Mouse (Mus musculus) cerebellum, adult (tissue): ENCODE data around the gene Pcbd2.

Source experiments
- ATAC-seq: cut with Nextera tagmentation; 2 replicates; pipeline ENCODE4 v1.9.2; 2017; ENCODE audit warnings: mild to moderate bottlenecking, moderate library complexity, mixed read lengths; ENCODE audit not compliant: insufficient number of reproducible peaks, low FRiP score, low TSS enrichment

The Pcbd2 gene

DNA sequence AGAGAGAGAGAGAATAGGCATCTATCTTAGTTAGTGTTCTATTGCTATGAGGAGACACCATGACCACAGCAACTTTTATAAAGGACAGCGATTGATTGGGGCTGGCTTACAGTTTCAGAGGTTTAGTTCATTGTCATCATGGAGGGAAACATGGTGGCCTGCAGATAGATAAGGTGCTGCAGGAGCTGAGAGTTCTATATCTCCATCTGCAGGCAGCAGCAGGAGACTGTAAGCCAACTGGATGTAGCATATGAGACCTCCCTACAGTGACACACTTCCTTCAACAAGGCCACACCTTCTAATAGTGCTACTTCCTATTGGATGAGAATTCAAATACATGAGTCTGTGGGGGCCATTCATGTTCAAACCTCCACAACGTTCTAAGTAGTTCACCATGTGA lies 5.0 kb downstream of the Pcbd2 start:
- no peak for ATAC-seq

DNA sequence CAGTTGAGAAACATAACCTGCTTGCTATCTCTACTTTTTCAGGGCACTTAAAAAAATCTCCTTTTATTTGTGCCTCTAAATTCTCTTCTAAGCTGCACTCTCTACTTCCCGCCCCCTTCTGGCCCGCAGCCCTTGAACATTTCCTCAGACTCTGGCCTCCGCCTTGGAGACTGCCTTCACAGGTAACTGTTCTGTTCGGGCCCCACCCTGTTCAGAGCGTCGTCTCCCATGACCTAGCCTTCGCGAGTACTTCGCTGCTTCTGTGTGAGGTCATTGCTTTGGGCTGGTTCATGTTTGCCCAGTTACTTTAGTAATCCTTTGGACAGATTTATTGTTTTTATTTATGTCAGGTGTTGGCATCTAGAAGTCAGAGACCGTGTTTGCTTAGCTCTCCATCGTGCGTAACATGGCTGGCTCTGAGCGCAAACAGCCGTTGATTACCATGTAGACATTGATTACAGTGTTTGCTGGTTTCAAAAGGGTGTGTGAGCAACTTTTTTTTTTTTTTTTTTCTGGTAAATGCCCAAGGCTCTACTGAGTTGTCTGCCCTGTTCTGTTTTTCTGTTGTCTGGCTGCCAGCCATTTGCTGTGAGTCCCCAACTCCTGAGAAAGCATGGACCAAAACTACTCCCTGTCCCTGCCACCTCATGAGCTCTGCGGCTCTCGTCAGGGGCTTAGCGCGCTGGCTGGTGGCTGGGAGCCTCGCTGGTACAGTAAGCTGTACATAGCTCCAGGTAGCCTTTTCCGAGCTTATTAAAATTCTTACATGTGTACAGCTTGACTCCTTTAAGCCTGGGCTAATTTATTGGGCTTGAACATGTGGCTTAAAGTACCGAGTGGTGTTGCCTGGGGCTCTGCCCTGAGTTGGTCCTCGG lies 6.7 kb downstream of the Pcbd2 start:
- ATAC-seq, result no peak

DNA sequence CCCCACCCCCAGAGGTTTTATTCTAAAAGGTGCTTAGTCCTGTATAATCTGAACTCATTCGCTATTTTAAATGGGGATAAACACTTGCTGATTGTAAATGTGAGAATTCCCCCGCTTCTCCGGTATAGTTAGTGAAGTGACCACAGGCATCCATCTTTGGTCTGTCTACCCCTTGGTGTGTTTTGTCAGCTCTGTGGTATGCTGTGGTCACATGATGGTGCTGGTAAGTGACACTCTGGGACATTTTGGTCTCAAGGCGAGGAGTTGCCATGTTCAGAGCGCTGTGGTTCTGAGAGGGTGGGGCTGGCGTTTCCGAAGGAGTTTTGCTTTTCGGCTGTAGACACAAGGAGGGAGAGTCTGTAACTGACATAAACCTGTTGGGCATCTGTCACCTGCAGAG lies 10.7 kb downstream of the Pcbd2 start:
- ATAC-seq, result no peak

DNA sequence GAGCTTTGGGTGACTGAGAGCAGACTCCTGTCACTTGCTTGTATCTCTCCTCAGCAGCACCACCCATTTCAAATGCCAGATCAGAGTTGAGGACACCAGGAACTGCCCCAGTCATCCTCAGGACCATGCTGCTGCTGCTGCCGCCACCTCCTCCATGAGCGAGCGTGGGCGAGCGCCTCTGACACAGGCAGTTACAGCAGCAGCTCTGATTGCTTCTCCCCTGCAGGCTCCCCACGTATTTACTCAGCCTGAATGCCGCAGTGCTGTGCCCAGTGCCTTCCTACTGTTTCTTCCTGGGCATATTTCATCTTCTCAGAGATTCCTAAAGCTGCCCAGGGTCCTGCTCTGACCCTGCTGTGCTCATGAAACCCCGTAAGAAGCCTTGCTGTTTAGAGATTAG lies 15.1 kb downstream of the Pcbd2 start:
- ATAC-seq, result no peak

DNA sequence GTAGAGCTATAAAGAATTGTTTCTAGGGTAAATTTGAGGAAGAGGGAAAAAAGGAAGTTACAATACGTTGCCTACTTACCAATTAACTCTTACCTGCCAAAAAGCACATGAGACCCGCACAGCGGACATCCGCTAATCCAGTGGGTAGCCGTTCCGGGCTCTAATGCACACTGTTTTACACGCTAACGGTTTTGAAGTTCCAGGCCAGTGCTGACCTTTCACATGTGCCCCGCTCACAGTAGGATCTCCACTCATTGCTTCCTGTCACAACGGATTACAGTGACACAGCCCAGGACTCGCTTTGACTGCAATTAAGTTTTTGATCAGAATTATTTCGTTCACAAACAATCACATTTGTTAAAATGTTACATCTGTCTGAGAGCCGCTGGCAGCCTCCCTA lies 27.2 kb downstream of the Pcbd2 start:
- ATAC-seq, result no peak

DNA sequence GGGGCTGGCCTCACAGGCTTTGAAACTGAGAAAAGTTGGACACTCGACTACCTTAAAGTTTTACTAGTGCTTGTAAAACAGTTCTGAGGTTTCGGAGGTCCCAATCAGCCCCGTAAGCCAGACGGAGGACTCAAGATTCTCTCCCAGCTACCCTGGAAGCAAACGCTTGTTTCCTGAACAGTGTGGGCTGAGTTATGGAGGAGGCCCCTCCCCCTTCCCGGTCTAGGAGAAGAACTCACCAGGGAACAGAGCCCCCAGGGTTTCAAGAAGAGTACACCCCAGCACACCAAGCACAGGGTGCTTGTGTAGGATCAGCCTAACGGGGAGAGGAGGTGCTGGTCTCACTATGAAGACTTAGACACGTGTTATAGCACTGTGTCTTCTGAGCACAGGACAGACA lies 29.6 kb downstream of the Pcbd2 start:
- ATAC-seq, result no peak

DNA sequence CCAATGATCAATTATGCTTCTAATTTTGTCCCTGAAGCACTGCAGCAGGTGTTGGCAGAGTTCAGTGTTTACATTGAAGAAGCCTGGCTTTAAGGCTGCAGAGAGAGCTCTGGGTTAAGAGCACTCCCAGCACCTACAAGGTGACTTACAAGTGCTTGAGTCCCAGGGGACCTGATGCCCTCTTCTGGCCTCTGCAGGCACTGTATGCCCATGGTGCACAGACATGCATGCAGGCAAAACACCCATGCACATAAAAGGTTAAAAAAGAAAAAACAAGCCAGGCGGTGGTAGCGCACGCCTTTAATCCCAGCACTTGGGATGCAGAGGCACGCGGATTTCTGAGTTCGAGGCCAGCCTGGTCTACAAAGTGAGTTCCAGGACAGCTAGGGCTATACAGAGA lies 30.5 kb downstream of the Pcbd2 start:
- ATAC-seq, result no peak

DNA sequence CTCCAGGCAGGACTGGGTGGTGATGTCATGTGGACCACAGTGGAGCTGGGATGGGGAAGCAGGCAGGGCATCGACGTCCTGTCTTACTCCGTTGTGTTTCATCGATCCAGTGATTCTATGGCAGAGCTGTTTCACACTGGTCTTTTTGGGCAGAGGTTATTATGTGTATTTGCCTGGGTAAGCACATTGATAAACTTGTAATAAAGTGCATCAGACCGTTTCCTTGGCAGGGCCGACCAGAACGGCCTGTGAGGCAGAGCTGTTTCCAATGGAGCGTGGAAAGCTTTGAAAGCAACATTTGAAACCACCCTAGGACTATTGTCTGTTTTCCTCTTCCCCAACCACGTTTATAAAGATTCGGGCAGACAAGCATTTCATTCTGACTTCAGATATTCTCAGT lies 33.4 kb downstream of the Pcbd2 start:
- no peak for ATAC-seq

DNA sequence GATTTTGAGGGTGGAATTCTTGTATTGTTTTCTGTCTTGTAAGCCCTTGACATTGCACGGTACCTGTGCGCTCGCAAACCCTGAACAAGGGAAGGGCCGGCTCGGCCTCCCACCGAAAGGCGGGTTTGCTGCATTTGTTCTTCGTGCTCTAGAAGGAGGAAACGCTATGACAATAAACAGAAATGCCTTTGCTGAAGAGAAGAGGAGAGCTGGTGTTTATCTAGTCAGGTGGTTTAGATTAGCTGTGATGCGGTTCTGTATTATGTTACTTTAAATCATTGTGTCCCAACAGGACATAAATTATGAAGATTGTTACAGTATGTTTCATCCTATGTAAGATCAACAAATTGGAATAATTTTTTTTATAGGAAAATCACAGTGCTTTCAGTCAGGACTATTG lies 34.3 kb downstream of the Pcbd2 start:
- ATAC-seq, result no peak

DNA sequence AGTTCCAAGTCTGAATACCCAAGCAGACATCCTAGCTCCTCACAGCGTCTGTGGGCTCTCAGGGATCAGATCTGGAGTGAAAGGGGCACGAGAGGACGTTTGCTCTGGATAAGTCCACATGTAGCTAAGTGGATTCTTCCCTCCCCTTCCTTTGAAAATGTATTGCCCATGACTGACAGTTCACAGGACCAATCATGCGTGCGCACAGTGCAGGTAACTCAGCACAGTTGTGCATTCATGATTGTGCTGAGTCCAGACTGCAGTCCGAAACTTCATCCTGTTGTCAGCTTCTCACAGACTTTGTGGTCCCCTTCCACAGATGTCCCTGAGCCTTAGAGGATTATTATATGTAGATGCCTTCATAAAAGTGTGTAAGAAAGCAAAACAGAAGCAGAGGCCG lies 47.2 kb downstream of the Pcbd2 start:
- no peak for ATAC-seq

DNA sequence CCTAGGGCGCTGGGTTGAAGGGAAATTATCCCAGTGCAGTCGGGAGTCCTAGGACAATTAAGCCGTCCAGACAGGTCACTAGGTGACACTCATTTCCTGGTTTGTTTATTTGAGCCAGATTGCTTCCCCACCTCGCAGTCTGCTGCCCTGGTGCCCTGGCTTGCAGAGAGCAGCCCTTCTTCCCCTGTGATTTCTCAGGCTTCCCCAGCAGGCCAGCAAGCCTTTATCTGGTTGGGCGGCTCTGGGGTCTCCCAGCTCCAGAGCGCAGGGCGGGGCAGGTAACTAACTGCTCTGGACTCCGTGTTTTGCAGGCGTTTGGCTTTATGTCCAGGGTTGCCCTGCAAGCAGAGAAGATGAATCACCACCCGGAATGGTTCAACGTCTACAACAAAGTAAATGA lies 47.9 kb downstream of the Pcbd2 start:
- no peak for ATAC-seq

DNA sequence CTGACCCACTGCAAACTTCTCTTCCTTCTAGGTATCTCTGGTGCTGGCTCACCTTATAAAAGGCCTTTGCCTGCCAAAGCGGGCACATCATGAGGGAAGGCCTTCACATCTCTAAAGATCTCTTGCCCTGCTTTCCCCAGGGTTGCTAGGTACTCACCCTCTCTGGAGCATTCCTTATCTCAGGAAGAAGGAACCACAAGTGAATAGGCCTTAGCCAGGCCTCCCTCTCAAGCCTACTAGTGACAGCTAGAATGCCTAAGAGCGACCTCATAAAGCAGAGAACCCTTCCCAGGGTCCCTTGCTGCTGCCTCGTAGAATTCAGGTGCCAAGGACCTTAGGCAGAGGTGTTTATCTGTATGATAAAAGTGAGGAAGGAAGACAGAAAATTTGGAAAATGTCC lies 57.1 kb downstream of the Pcbd2 start, which contains the start of gene Catsper3:
Catsper3 (plus strand) TSS at position 301 of the 400 bp plus-strand sequence.
- no peak for ATAC-seq

DNA sequence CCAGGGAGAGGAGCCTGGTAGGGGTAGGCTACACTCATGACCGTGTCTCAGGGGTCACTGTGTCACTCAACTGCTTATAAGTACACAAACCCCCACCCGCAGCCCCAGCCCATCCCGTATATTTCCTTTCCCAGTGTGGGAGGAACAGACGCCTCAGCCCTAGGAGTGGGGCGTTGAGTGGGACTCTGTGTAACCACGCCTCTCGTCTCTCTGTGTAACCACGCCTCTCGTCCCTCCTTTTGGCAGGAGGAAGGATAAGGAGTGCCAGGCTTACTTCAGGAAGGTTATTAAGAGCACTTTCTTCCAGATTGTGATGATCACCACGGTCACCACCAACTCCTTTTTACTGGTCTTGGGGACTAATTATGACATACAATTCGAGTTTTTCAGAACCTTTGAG lies 59.0 kb downstream of the Pcbd2 start:
- no peak for ATAC-seq

DNA sequence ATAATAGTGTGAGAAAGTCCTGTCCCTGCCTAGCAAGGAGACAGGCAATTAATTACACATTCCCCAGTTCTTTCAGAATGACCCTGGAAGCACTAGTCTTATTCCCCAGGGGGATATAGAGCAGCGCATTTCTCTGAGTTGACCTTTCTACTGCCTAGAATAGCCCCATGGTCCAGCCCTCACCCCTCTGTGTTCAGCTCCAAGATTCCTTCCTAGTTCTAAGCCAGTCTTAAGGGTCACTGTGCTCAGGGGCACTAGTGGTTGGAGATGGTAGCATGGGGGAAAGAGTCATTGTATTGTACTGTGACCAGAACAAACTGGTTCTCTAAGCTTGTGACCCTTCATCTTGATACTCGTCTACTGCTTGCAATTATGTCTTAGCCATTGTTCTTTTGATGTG lies 74.1 kb downstream of the Pcbd2 start:
- no peak for ATAC-seq

DNA sequence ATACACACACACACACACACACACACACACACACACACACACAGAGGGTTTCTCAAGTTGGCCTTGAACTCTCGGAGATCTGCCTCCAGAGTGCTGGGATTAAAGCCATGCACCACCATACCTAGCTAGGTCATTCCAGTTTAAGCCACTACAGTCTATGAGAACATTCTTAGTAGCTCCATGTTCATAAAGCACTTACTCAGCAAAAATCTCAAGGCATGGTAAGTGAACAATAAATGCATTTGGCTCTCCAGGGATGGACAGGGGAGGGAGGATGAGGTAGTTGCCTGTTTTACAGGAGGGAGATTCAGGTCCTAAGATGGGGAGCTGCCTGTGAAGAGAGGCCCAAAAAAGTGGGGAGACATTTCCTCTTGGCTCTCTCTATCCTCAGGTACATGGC lies 76.8 kb downstream of the Pcbd2 start:
- no peak for ATAC-seq

DNA sequence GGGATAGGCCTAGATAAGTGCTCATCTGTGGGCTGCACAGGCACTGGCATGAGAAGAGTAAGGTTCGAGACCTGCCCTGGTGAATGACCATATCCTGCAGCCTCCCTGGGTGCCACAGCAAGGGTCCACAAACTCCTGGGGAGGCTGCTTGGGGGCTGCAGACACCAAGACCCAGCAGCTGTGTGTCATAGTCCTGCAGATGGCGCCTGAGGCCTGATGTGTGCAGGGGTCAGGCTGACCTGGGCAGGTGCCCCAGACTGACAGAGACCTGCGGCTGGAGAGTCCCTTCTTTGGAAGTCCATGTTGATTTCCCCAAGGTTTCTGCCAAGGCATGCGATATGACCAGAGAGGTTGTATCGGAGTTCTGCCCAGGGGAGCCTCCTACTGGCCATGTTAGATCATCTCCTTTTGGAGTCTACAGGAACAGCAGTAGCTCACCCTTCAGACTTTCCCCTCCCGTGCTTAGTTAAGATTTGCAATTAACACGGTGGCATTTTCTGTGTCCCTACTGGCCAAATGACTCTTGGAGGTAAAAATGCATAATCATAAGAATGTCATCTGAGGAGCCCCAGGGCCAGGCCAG lies 82.0 kb downstream of the Pcbd2 start:
- no peak for ATAC-seq

DNA sequence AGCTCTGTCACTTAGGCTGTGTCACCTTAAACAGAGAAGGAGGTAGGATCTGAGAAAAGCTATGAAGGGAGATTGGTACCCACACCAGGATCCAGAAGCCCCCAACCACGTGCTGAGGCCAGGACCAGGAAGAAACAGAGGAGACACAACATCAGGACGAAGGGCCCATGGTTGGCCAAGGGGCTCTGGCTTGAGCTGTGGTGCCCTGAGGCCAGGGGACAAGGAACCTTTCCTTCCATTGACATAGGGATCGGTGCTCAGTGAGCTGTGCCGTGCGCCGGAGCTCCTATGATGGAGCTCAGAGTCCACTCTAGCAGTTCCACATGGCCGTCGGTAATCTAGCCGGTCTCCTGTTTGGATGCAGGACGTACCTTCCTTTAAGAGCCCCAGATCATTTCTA lies 82.5 kb downstream of the Pcbd2 start:
- ATAC-seq, result no peak

DNA sequence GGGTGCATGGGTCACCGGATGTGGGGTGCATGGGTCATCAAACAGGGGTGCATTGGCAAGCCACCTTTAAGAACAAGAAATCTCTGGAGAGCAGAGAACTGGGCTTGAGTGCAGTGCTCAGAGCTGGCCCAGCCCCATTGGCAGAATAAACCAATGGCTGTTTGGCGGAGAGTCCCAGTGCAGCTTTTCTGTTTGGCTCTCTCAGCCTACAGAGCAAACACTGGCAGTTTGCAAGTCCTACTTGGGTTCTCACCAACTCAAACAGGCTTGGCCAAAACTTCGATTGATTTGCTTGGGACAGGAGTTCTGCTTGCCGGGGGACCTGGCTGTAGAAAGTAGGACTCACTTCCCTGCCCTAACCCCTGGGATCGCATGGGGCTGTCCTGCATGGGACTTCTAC lies 83.8 kb downstream of the Pcbd2 start:
- ATAC-seq, result no peak

DNA sequence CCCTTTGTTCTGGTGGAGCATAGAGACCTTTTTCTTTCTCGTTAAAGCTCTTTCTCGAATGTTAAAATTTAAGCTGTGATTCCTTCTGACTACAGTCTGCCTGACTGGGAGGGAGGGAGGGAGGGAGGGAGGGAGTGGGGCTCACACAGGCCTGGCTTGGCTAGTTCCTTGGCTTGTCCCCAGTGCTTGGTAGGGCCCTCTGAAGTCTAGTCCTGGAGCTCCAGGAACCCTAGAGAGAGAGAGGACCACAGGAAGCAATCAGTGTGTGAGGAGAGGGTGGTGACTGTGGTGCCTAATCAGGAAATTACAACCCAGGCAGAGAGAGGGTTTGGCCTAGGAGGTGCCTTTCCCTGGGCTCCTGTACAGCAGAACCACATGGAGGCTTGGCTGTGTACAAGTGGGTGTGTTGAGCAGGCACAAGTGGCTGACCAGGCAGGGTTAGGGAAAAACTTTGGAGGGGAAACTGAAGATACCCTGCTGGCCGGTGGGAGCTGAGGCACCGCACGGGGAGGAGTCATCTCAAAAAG lies 86.4 kb downstream of the Pcbd2 start:
- no peak for ATAC-seq

DNA sequence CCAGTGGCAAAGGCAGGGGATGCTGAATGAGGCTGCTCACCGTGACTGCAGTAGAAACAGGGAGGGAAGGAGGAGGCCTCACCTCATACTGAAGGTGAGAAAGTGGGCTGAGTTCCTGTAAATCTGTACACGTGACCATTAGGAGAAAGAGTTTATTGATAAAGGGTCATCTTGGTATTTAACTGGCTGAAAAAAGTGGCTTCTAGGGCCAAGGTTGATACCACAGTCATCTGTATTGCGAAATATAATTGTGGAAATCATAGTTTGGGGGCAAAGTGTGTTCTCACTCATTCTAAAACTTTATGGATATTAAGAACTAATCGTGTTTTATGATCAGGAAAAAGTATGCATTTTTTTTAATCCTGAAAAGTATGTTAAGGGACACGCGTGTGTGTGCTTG lies 87.7 kb downstream of the Pcbd2 start:
- ATAC-seq, result no peak

DNA sequence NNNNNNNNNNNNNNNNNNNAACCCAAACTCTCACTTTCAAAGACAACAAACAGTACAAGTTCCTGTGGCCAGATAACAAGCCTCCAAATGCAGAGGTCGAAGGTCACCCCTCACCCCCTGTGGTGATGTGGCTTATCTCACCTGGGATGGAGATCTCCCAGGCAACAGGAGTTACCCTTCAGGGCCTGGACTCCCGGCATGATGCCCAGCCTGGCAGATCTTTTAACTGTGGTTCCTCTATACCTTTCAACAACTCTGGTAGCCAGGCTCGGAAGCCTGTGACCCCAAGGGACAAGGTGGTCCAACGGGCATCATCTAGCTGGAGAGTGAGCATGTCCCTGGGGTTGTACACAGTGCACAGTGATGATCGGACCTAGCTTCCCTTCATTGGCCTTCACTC lies 95.3 kb downstream of the Pcbd2 start:
- no peak for ATAC-seq
